8 mouse cellular contexts compared by ENCODE assay signal in the genomic region with DNA sequence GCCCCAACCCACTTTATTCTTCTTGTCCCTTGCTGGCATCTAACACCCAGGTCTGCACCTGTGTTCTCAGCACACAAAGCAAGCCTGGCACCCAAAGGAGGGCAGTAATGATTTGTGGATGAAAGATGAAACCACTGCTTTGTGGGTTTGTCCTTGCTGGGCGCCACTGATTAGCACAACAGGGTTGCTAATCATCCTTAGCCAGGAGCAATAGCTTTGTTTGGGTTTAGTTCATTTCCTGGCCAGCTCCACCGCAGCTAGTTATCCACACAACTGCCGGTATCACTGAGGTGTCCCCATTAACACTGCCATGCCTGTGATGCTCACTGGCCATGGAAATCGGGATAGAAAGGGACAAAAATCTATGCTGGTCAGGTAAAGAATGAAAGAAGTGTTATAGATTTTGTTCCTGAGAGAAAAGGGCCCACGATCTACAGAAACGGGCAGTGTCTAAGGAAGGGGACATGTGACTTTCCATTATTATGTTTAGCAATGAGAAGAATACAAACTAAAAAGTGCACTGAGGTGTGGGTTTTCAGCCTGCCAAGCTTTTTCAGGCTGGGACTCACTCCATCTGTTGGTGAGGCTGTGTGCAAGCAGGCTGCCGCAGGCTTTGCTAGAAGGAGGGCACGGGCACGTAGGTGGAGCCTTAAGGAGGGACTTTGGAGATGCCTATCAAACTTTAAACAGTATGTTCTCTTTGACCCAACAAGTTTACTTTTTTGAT.
A peak's percentile ranks its signal among the peaks of the same experiment; 100 is the strongest.
DNase-seq lines count a peak whose midpoint lies in the region; ATAC-seq and TF ChIP-seq lines count a peak whose summit lies in the region.

No protein-coding gene starts in this region.

- no peak overlapping the region; the same call in 1 of the 2 replicates for H3K4me2 ChIP-seq in heart, embryonic 11.5 days
- no peak overlapping the region for H3K4me2 ChIP-seq in embryonic facial prominence, embryonic 14.5 days (ENCODE audit: low read depth, low read length)
- H3K4me2 ChIP-seq in intestine, embryonic 16.5 days (ENCODE audit: low read depth, low read length), result no peak overlapping the region
- H3K4me2 ChIP-seq in lung, embryonic 14.5 days, result no peak overlapping the region

- no peak for DNase-seq in heart, postnatal 14 days
- DNase-seq in T-cell, adult 2 months (ENCODE audit: low spot score), result peak; percentile 76
- DNase-seq in embryonic facial prominence, embryonic 14.5 days (ENCODE audit: low spot score), result peak; percentile 57
- peak; percentile 67 for DNase-seq in lung, embryonic 14.5 days
- peak; percentile 57 for DNase-seq in retina, embryonic 14.5 days (ENCODE audit: low spot score)
- no peak for DNase-seq in ovary, postnatal 10 days (ENCODE audit: low spot score)

- intact Hi-C loops in heart, postnatal 14 days (cut with DNase I), result loop anchor here (5.0 kb wide), 4 partner anchors 36 to 89 kb away; no protein-coding TSS in a partner anchor

- peak overlapping the region; percentile 50 for H3K27ac ChIP-seq in heart, embryonic 11.5 days (ENCODE audit: low read depth, low read length)
- H3K27ac ChIP-seq in embryonic facial prominence, embryonic 14.5 days (replicated peaks; ENCODE audit: low read depth, low read length), result peak overlapping the region; percentile 70; the same call in 1 of the 2 replicates
- no peak overlapping the region for H3K27ac ChIP-seq in intestine, embryonic 16.5 days (ENCODE audit: low read length)
- H3K27ac ChIP-seq in lung, embryonic 14.5 days (ENCODE audit: low read depth), result peak overlapping the region; percentile 82

- H3K27me3 ChIP-seq in heart, embryonic 11.5 days (ENCODE audit: control insufficient read depth, insufficient read depth, low read length), result no peaks in the 10 kb centered on the region
- H3K27me3 ChIP-seq in embryonic facial prominence, embryonic 14.5 days (replicated peaks; ENCODE audit: control insufficient read depth, insufficient read depth, low read length), result no peaks in the 10 kb centered on the region
- no peaks in the 10 kb centered on the region for H3K27me3 ChIP-seq in intestine, embryonic 16.5 days (replicated peaks; ENCODE audit: control insufficient read depth, insufficient read depth, low read length)
- no peaks in the 10 kb centered on the region for H3K27me3 ChIP-seq in lung, embryonic 14.5 days (ENCODE audit: insufficient read depth, low read length)

- H3K4me1 ChIP-seq in heart, embryonic 11.5 days (ENCODE audit: control insufficient read depth, insufficient read depth, low read length), result peaks cover 12% of the 10 kb centered on the region
- peaks cover 21% of the 10 kb centered on the region for H3K4me1 ChIP-seq in embryonic facial prominence, embryonic 14.5 days (ENCODE audit: control insufficient read depth, insufficient read depth, low read length)
- H3K4me1 ChIP-seq in intestine, embryonic 16.5 days (ENCODE audit: control insufficient read depth, insufficient read depth, low read length), result peaks cover 30% of the 10 kb centered on the region
- H3K4me1 ChIP-seq in lung, embryonic 14.5 days (ENCODE audit: insufficient read depth), result peaks cover 36% of the 10 kb centered on the region

- no peak overlapping the region for H3K9ac ChIP-seq in heart, embryonic 11.5 days (ENCODE audit: low read depth, low read length)
- H3K9ac ChIP-seq in embryonic facial prominence, embryonic 14.5 days (ENCODE audit: low read depth, low read length), result no peak overlapping the region
- H3K9ac ChIP-seq in intestine, embryonic 16.5 days (ENCODE audit: low read depth, low read length), result no peak overlapping the region
- no peak overlapping the region for H3K9ac ChIP-seq in lung, embryonic 14.5 days

- no peak overlapping the region for H3K4me3 ChIP-seq in heart, embryonic 11.5 days (ENCODE audit: low read depth, low read length)
- H3K4me3 ChIP-seq in embryonic facial prominence, embryonic 14.5 days (ENCODE audit: low read depth, low read length), result no peak overlapping the region
- H3K4me3 ChIP-seq in intestine, embryonic 16.5 days (ENCODE audit: low read length), result no peak overlapping the region
- H3K4me3 ChIP-seq in lung, embryonic 14.5 days (ENCODE audit: low read depth, low read length), result no peak overlapping the region

- 0 out of 2 replicates have a peak, but pooled peaks have one; percentile 44 for ATAC-seq in heart, embryonic 11.5 days (replicated peaks; ENCODE audit: insufficient number of reproducible peaks, low FRiP score, low TSS enrichment)
- peak; percentile 48; the same call in 1 of the 2 replicates for ATAC-seq in embryonic facial prominence, embryonic 14.5 days (ENCODE audit: low read depth)
- ATAC-seq in intestine, embryonic 16.5 days, result peak; percentile 29; the same call in 1 of the 2 replicates
- no peak for ATAC-seq in lung, embryonic 14.5 days (ENCODE audit: insufficient read depth)

- peak; percentile 63 for TF ChIP-seq CTCF in lung, embryonic 14.5 days (IDR thresholded peaks at IDR 0.05; ENCODE audit: low read depth)

- no peaks in the 10 kb centered on the region for H3K9me3 ChIP-seq in heart, embryonic 11.5 days (replicated peaks; ENCODE audit: control insufficient read depth, low read length)
- H3K9me3 ChIP-seq in embryonic facial prominence, embryonic 14.5 days (ENCODE audit: control insufficient read depth, low read length), result no peaks in the 10 kb centered on the region
- no peaks in the 10 kb centered on the region for H3K9me3 ChIP-seq in intestine, embryonic 16.5 days (ENCODE audit: control insufficient read depth, low read length)
- no peaks in the 10 kb centered on the region for H3K9me3 ChIP-seq in lung, embryonic 14.5 days (ENCODE audit: low read depth, low read length)

- WGBS in heart, embryonic 11.5 days (ENCODE audit: insufficient replicate concordance), result 8% methylated on average over 9 of the region's 9 CpGs
- WGBS in embryonic facial prominence, embryonic 14.5 days, result 11% methylated on average over 9 of the region's 9 CpGs
- WGBS in intestine, embryonic 16.5 days, result 32% methylated on average over 9 of the region's 9 CpGs
- 23% methylated on average over 9 of the region's 9 CpGs for WGBS in lung, embryonic 14.5 days

- H3K36me3 ChIP-seq in heart, embryonic 11.5 days (ENCODE audit: control insufficient read depth, insufficient read depth, low read length), result no peaks in the 10 kb centered on the region
- H3K36me3 ChIP-seq in embryonic facial prominence, embryonic 14.5 days (ENCODE audit: control insufficient read depth, insufficient read depth, low read length), result no peaks in the 10 kb centered on the region
- no peaks in the 10 kb centered on the region for H3K36me3 ChIP-seq in intestine, embryonic 16.5 days (ENCODE audit: control insufficient read depth, insufficient read depth, low read length)
- H3K36me3 ChIP-seq in lung, embryonic 14.5 days (ENCODE audit: insufficient read depth), result no peaks in the 10 kb centered on the region

Comparison
In these comparisons a context has a peak if more than half of its experiments do, and no peak if none do; other contexts are left out.
1. DNase-seq: peak in T-cell, adult 2 months (single experiment), embryonic facial prominence, embryonic 14.5 days (single experiment), lung, embryonic 14.5 days (single experiment) and retina, embryonic 14.5 days (single experiment); none in heart, postnatal 14 days (0 of 2) and ovary, postnatal 10 days (single experiment).